Mouse (Mus musculus) C2C12 (cell line): ENCODE data around the gene Jazf1.

Experiments used
- CTCF ChIP-seq: IDR thresholded peaks from one replicate; pipeline ENCODE4 v1.5.1; 2011; ENCODE audit not compliant: control insufficient read depth, insufficient read depth, insufficient read length
- MAX ChIP-seq: IDR thresholded peaks from one replicate; pipeline ENCODE4 v1.6.1; 2011; ENCODE audit warnings: mild to moderate bottlenecking, control low read depth
- MYOD1 ChIP-seq: IDR thresholded peaks from one replicate; pipeline ENCODE4 v1.6.1; 2011; ENCODE audit warnings: low read depth; ENCODE audit not compliant: control insufficient read depth, insufficient read length

DNA sequence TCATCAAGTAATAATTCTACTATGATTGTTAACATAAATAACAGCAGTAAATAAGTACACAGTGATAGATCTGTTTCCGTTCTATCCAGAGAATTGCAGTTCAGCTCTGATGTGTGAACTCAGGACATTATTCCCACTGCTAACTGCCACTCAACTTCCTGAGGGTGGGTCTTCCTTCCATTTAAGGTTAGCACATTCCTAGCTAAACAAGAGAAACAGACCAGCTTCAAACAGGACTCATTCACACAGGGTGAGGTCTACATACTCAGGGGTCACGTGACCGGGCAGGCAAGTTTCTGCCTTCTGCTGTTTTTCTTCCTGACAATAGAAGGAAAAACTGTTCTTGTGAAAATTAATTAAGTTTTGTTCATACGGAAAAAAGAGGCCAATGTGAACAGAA is 230.6 kb downstream of the Jazf1 start:
- TF ChIP-seq CTCF (no peak), MYOD1 (no peak), MAX (no peak)
